Mouse (Mus musculus) intestine, postnatal 0 days (tissue): ENCODE measurements around the gene Acsbg2. TPM values are rescaled to one million over a fixed set of nuclear protein-coding genes. Genes with fewer than 3 reads are reported as not detected.

Experiments used
- ATAC-seq: fragments of 200-750 bp; cut with Nextera tagmentation; 2 replicates; pipeline ENCODE4 v1.8.0; 2017; ENCODE audit warnings: mild to moderate bottlenecking, moderate TSS enrichment, moderate library complexity
- H3K27ac ChIP-seq: fragments of 300-500 bp; sonication (generic); 2 replicates; pipeline ENCODE4 v1.5.1; 2014; ENCODE audit warnings: mild to moderate bottlenecking, low read depth, low read length, moderate library complexity
- H3K27me3 ChIP-seq: fragments of 300-500 bp; sonication (generic); replicated peaks from 2 replicates; pipeline ENCODE4 v1.6.1; 2014; ENCODE audit warnings: low read length, mixed read lengths; ENCODE audit not compliant: control insufficient read depth, insufficient read depth
- H3K36me3 ChIP-seq: fragments of 300-500 bp; sonication (generic); 2 replicates; pipeline ENCODE4 v1.6.1; 2014; ENCODE audit warnings: mild to moderate bottlenecking, moderate library complexity; ENCODE audit not compliant: control insufficient read depth, insufficient read depth
- H3K4me1 ChIP-seq: fragments of 300-500 bp; sonication (generic); replicated peaks from 2 replicates; pipeline ENCODE4 v1.6.1; 2014; ENCODE audit warnings: antibody characterized with exemption, low read length, mixed read lengths; ENCODE audit not compliant: control insufficient read depth, insufficient read depth
- H3K4me2 ChIP-seq: fragments of 300-500 bp; sonication (generic); replicated peaks from 2 replicates; pipeline ENCODE4 v1.6.1; 2014; ENCODE audit warnings: low read depth, mild to moderate bottlenecking, moderate library complexity
- H3K4me3 ChIP-seq: fragments of 300-500 bp; sonication (generic); 2 replicates; pipeline ENCODE4 v1.5.1; 2014; ENCODE audit warnings: low read depth, low read length
- H3K9ac ChIP-seq: fragments of 300-500 bp; sonication (generic); 2 replicates; pipeline ENCODE4 v1.6.1; 2014; ENCODE audit warnings: mild to moderate bottlenecking, low read depth, low read length
- H3K9me3 ChIP-seq: fragments of 300-500 bp; sonication (generic); 2 replicates; pipeline ENCODE4 v1.6.1; 2016; ENCODE audit warnings: mixed run types; ENCODE audit not compliant: control insufficient read depth
- CTCF ChIP-seq: sonication (generic); IDR thresholded peaks from 2 replicates; pipeline ENCODE4 v1.5.1; 2016; ENCODE audit warnings: low read depth, mild to moderate bottlenecking, control low read depth, antibody characterized with exemption, moderate library complexity
- WGBS: fragments of 180-500 bp; shearing (Covaris S2); extraction: QIAGEN DNeasy Blood & Tissue Kit; methylation state at CpG from one replicate; pipeline ENCODE4 v1.1.7; 2014; 5-methylcytosine and 5-hydroxymethylcytosine counted together
- polyA plus RNA-seq: library from polyadenylated mRNA; unstranded; fragments of >200 nt; fragmentation: Nextera tagmentation; extraction: Ambion mirVana; gene quantifications from 2 replicates; pipeline ENCODE4 v1.2.1, GENCODE M21; 2015

Acsbg2 gene
- polyA plus RNA-seq, 1 experiment from 2014 or later = not detected

DNA sequence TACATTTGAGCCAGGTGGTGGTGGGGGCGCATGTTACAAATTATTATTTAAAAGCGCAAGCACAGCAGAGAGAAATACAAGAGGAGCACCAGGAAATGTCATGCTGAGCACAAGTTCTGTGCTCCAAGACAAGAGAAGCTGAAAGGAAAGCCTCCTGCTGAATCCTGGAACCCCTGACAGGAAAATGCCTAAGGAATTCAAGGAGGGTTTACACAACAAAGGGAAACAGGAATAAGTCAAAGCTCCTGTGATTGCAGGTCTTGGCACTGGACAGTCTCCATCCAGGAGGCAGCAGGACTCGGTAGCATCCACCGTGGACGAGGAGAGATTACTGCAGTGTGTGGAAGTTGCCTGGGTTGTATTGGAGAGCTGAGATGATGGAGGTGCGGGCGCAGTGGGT, 8.2 kb downstream of the Acsbg2 start:
- H3K27ac ChIP-seq = no peak overlapping the region
- no peak overlapping the region for H3K4me3 ChIP-seq
- H3K4me2 ChIP-seq = no peak overlapping the region
- 0 out of 2 replicates have a peak, but pooled peaks cover 6% of the 10 kb centered on the region for H3K9me3 ChIP-seq
- H3K9ac ChIP-seq = no peak overlapping the region
- no peak for ATAC-seq
- H3K36me3 ChIP-seq = no peaks in the 10 kb centered on the region
- 76% methylated on average over 7 of the region's 7 CpGs for WGBS
- no peaks in the 10 kb centered on the region for H3K27me3 ChIP-seq
- no peak for TF ChIP-seq CTCF
- no peaks in the 10 kb centered on the region for H3K4me1 ChIP-seq

DNA sequence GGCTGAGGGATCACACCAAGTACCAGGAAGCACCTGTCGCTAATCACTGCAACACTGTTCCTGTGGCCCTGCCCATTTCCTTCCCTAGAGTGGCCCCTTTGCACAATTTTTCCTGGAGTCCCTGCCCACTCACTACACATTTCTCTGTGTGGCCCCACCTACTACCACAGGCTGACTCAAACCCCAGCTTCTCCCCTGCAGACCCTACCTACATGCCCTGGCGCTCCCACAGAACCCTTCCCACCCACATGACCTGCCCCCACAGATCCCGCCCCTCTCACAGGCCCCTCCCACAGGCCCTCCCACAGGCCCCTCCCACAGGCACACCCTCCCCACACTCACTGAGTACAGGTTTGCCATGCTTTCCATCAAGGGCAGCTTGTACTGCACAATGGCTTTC, 13.1 kb downstream of the Acsbg2 start:
- no peak overlapping the region for H3K4me3 ChIP-seq
- no peak overlapping the region for H3K27ac ChIP-seq
- no peak overlapping the region for H3K4me2 ChIP-seq
- no peak overlapping the region for H3K9ac ChIP-seq
- 29% methylated on average over 3 of the region's 3 CpGs for WGBS
- no peaks in the 10 kb centered on the region for H3K27me3 ChIP-seq
- peak; percentile 81 for ATAC-seq
- no peaks in the 10 kb centered on the region for H3K36me3 ChIP-seq
- no peaks in the 10 kb centered on the region for H3K9me3 ChIP-seq
- TF ChIP-seq CTCF = no peak
- H3K4me1 ChIP-seq = no peaks in the 10 kb centered on the region

DNA sequence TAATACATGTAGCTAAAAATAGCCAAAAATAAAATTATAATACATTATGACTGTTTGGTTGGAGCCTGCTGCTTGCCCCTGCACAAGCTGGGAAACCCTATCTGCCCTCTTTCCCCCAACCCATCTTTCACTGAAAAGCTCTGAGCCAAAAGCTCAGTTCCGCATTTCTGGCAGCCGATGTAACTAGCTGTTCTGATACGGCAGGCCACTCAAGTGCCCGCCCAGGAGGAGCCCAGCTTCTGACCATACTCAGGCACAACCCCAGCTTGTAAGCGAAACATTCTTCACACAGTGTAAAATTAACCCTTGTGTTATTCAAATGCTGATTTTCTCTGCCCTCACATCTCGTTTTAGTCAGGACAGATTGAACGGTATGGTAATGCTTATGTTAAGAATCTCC, 15.3 kb downstream of the Acsbg2 start:
- no peak for ATAC-seq
- Histone ChIP-seq H3K9me3 (no peaks in the 10 kb centered on the region), H3K36me3 (no peaks in the 10 kb centered on the region), H3K4me1 (no peaks in the 10 kb centered on the region), H3K9ac (no peak overlapping the region), H3K27me3 (no peaks in the 10 kb centered on the region), H3K4me3 (no peak overlapping the region), H3K27ac (no peak overlapping the region), H3K4me2 (no peak overlapping the region)
- 42% methylated on average over 7 of the region's 7 CpGs for WGBS
- no peak for TF ChIP-seq CTCF

DNA sequence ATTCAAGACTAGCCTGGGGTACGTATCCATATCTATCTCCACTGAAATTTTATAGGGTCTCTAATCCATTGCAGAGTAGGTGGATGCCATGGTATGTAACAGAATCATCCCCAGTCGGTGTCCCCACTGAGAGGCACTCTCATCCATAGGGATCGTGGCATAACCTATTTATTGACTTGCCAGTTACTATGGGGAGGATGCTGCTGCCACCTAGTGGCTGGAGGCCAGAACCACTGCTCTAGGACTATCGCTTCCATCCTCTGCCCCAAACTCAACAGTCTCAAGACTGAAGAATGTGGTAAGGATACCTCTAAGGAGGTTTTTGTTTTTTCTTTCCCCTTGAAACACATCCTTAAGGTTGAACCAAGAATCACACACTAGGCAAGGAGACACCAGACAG, 16.0 kb downstream of the Acsbg2 start:
- Histone ChIP-seq H3K27me3 (no peaks in the 10 kb centered on the region), H3K9ac (no peak overlapping the region), H3K4me3 (no peak overlapping the region), H3K9me3 (no peaks in the 10 kb centered on the region), H3K27ac (no peak overlapping the region), H3K4me1 (no peaks in the 10 kb centered on the region), H3K4me2 (no peak overlapping the region), H3K36me3 (no peaks in the 10 kb centered on the region)
- ATAC-seq = 0 out of 2 replicates have a peak, but pooled peaks have one; percentile 22
- 47% methylated on average over 4 of the region's 4 CpGs for WGBS
- TF ChIP-seq CTCF = peak; percentile 93

DNA sequence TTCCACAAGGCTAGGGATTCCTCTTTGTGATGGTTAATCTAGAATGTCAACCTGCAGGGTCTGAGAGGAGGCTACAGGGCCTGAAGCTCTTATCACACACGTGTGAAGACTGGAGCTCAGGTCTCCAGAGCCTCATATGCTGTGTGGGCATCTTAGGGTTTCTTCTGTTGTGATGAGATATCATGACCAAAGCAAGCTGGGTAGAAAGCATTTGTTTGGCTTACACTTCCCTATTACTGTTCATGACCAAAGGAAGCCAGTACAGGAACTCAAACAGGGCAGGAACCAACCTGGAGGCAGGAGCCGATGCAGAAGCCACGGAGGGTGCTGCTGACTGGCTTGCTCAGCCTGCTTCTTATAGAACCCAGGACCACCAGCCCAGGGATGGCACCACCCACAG, 18.8 kb downstream of the Acsbg2 start:
- 83% methylated on average over 3 of the region's 3 CpGs for WGBS
- ATAC-seq = no peak

DNA sequence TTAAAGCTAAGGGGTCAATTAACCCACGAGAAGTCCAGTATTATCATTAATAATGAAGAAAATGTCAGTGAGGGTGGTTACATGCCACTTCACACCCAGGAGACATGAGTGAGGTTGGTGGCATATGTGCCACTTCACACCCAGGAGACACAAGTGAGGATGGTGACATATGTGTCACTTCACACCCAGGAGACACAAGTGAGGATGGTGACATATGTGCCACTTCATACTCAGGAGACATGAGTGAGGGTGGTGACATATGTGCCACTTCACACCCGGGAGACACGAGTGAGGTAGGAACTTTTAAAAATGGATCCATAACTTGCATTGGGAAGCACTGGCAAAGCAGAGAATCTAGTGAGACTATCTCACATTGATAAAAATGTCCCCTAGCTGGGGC, 23.1 kb downstream of the Acsbg2 start:
- 71% methylated on average over 3 of the region's 3 CpGs for WGBS
- no peak for TF ChIP-seq CTCF
- H3K4me2 ChIP-seq = no peak overlapping the region
- no peak overlapping the region for H3K4me3 ChIP-seq
- no peaks in the 10 kb centered on the region for H3K27me3 ChIP-seq
- no peaks in the 10 kb centered on the region for H3K4me1 ChIP-seq
- no peak overlapping the region for H3K27ac ChIP-seq
- no peaks in the 10 kb centered on the region for H3K36me3 ChIP-seq
- no peaks in the 10 kb centered on the region for H3K9me3 ChIP-seq
- no peak overlapping the region for H3K9ac ChIP-seq
- ATAC-seq = no peak

More for the DNA sequence above, 18.8 kb downstream of the Acsbg2 start:
- Histone ChIP-seq H3K4me1 (no peaks in the 10 kb centered on the region), H3K4me2 (no peak overlapping the region), H3K36me3 (no peaks in the 10 kb centered on the region), H3K4me3 (no peak overlapping the region), H3K9me3 (no peaks in the 10 kb centered on the region), H3K9ac (no peak overlapping the region), H3K27me3 (no peaks in the 10 kb centered on the region), H3K27ac (no peak overlapping the region)
- TF ChIP-seq CTCF = no peak

DNA sequence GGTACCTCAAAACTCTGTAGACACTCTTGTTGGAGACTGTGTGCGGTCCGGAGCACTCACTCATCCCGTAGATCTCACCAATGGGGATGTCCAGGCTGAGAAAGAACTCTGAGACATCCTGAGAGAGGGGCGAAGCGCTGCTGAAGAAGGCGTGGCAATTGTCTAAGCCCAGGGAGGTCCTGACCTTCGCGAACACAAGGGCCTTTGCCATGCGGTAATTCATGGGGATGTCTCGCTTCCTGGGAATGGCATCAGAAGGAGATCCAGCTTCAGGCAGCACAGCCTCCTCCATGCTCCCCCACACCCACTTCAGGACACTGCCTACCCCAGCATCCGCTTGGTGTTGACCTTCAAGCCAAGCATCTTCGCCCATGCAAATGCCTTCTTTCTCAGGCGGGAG, 24.5 kb downstream of the Acsbg2 start:
- no peaks in the 10 kb centered on the region for H3K36me3 ChIP-seq
- H3K27me3 ChIP-seq = no peaks in the 10 kb centered on the region
- 78% methylated on average over 13 of the region's 13 CpGs for WGBS

More for the DNA sequence above, 24.5 kb downstream of the Acsbg2 start:
- Histone ChIP-seq H3K4me2 (no peak overlapping the region), H3K9me3 (no peaks in the 10 kb centered on the region), H3K9ac (no peak overlapping the region), H3K27ac (no peak overlapping the region), H3K4me3 (no peak overlapping the region), H3K4me1 (no peaks in the 10 kb centered on the region)
- TF ChIP-seq CTCF = no peak
- ATAC-seq = no peak
